Mouse (Mus musculus) kidney, postnatal 36 days (tissue): Measurements from ENCODE around the gene Elovl4.

ENCODE experiments used
- DNase-seq, 2 experiments: peaks; one replicate each; pipeline ENCODE4 v3.0.0; 2021 to 2022; ENCODE audit warnings: mixed read lengths in 2 of 2

Elovl4 gene

GRCm38 (mm10) chr9:83805977-83806815, at the start of gene Elovl4:
TSS of gene Elovl4 (minus strand) at chr9:83806277.
- peak; percentile 23 to 63 for DNase-seq

GRCm38 (mm10) chr9:83852464-83852863, 46.4 kb upstream of the Elovl4 start:
- no peak for DNase-seq

GRCm38 (mm10) chr9:83834748-83835313, 28.8 kb upstream of the Elovl4 start:
- no peak for DNase-seq

- DNase-seq: peak; percentile 92 to 93
Observed at GRCm38 (mm10) chr9:83833811-83834747, 28.0 kb upstream of the Elovl4 start, which contains the start of gene Ttk. TSS of gene Ttk (plus strand) at chr9:83834689.

- no peak for DNase-seq
Observed at GRCm38 (mm10) chr9:83831152-83831551, 25.1 kb upstream of the Elovl4 start.

GRCm38 (mm10) chr9:83829896-83830295, 23.8 kb upstream of the Elovl4 start:
- DNase-seq: no peak

GRCm38 (mm10) chr9:83822925-83823324, 16.8 kb upstream of the Elovl4 start:
- no peak for DNase-seq

GRCm38 (mm10) chr9:83820976-83821375, 14.9 kb upstream of the Elovl4 start:
- no peak for DNase-seq

GRCm38 (mm10) chr9:83819188-83819587, 13.1 kb upstream of the Elovl4 start:
- no peak for DNase-seq

- DNase-seq: peak; percentile 48 to 76
Observed at GRCm38 (mm10) chr9:83807562-83807961, 1.5 kb upstream of the Elovl4 start.

GRCm38 (mm10) chr9:83805164-83805976, 707 bp downstream of the Elovl4 start:
- DNase-seq: peak in 1 of 2 experiments; percentile 12

GRCm38 (mm10) chr9:83804341-83804740, 1.7 kb downstream of the Elovl4 start:
- no peak for DNase-seq

- no peak for DNase-seq
Observed at GRCm38 (mm10) chr9:83797898-83798297, 8.2 kb downstream of the Elovl4 start.

GRCm38 (mm10) chr9:83796875-83797274, 9.2 kb downstream of the Elovl4 start:
- no peak for DNase-seq

- DNase-seq: no peak
Observed at GRCm38 (mm10) chr9:83789326-83789725, 16.8 kb downstream of the Elovl4 start.

GRCm38 (mm10) chr9:83785501-83785900, 20.6 kb downstream of the Elovl4 start:
- no peak for DNase-seq

- no peak for DNase-seq
Observed at GRCm38 (mm10) chr9:83778317-83778960, 27.6 kb downstream of the Elovl4 start.

- no peak for DNase-seq
Observed at GRCm38 (mm10) chr9:83761318-83761717, 44.8 kb downstream of the Elovl4 start.

- DNase-seq: no peak
Observed at GRCm38 (mm10) chr9:83731877-83732276, 74.2 kb downstream of the Elovl4 start.

- no peak for DNase-seq
Observed at GRCm38 (mm10) chr9:83730836-83731235, 75.2 kb downstream of the Elovl4 start.
